Mouse (Mus musculus) monocyte, adult 5-6 weeks (primary cell): ENCODE data around the gene Gm21812. TPM values are rescaled to one million over a fixed set of nuclear protein-coding genes. Genes with fewer than 3 reads are reported as not detected.
"Not testable (repeated sequence)": the region's sequence is repeated elsewhere in the genome, so short reads cannot be mapped to it uniquely, and the experiment has no call there.

ENCODE experiments used
- ATAC-seq: fragments of 153-309, 156-312 bp; replicated peaks from 2 replicates; pipeline ENCODE4 v1.8.0; 2017; ENCODE audit warnings: mild to moderate bottlenecking; ENCODE audit not compliant: low TSS enrichment, insufficient number of reproducible peaks, severe bottlenecking, poor library complexity, low FRiP score
- total RNA-seq: library from RNA; stranded (forward); fragments of 200-1000, 200-491, 200-594 nt; gene quantifications from 3 replicates; pipeline ENCODE4 v1.2.3, GENCODE M21; 2017

The Gm21812 gene
- total RNA-seq = not detected in 3 replicates

- not testable (repeated sequence) for ATAC-seq
Observed at GRCm38 (mm10) chrY:9347084-9347483, at the start of gene Gm21812. TSS of gene Gm21812 (minus strand) at chrY:9347184.

Other genes with a start within 250 kb of the Gm21812 start
- not detected in 3 replicates for gene Gm21292, start 213.3 kb downstream of the Gm21812 start, total RNA-seq
- gene Gm21721, start 145.0 kb downstream of the Gm21812 start, total RNA-seq = not detected in 3 replicates
- gene Gm21874, start 69.0 kb upstream of the Gm21812 start, total RNA-seq = not detected in 3 replicates